Mouse (Mus musculus): ENCODE measurements around the gene Zfp866. TPM values are rescaled to one million over a fixed set of nuclear protein-coding genes. Genes with fewer than 3 reads are reported as not detected.
A peak's percentile ranks its signal among the peaks of the same experiment; 100 is the strongest.

The Zfp866 gene
- polyA plus RNA-seq, 1 experiment, result 3.7 TPM

DNA sequence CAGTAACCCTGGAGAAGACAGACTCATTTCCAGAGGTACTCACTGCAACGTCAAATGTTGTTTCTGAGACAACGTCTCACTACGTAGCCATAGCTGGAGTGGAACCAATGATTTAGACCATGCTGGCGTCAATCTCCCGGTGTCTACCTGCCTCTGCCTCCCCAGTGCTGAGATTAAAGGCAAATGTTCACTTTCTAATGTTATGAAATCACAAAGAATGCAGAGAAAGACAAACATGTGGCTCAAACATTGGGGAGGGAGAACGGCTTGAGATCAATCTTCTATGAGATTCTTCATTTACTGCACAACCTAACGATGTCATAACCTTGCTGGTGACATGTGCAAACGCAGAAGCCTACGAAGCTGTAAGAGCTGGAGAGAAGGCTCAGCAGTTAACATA is 19.8 kb downstream of the Zfp866 start:
- Histone ChIP-seq H3K27me3 (ENCODE audit: control insufficient read depth, insufficient read depth, low read length) (no peaks in the 10 kb centered on the region), H3K36me3 (ENCODE audit: control insufficient read depth, insufficient read depth, low read length) (peaks cover 25% of the 10 kb centered on the region), H3K4me1 (ENCODE audit: control insufficient read depth, insufficient read depth, insufficient read length, low read length) (no peaks in the 10 kb centered on the region), H3K4me3 (ENCODE audit: low read depth, low read length) (no peak overlapping the region), H3K27ac (ENCODE audit: insufficient read depth, low read depth, low read length) (no peak overlapping the region)
- TF ChIP-seq CTCF (IDR thresholded peaks at IDR 0.05; ENCODE audit: extremely low read depth, insufficient read length, insufficient replicate concordance, low read depth, low read length) (no peak), POLR2A (IDR thresholded peaks at IDR 0.05; ENCODE audit: low read depth, low read length) (no peak)
- WGBS, result 77% methylated on average over 9 of the region's 9 CpGs

GRCm38 (mm10) chr8:69761814-69762445 is 29.0 kb downstream of the Zfp866 start:
- 93% methylated on average over 4 of the region's 4 CpGs for WGBS

GRCm38 (mm10) chr8:69758316-69758715 is 32.7 kb downstream of the Zfp866 start:
- no peaks in the 10 kb centered on the region for H3K27me3 ChIP-seq (ENCODE audit: control insufficient read depth, insufficient read depth, low read length)
- WGBS, result 83% methylated on average over 5 of the region's 5 CpGs
- H3K4me1 ChIP-seq (ENCODE audit: control insufficient read depth, insufficient read depth, insufficient read length, low read length), result no peaks in the 10 kb centered on the region
- TF ChIP-seq POLR2A (IDR thresholded peaks at IDR 0.05; ENCODE audit: low read depth, low read length), result no peak
- TF ChIP-seq CTCF (IDR thresholded peaks at IDR 0.05; ENCODE audit: extremely low read depth, insufficient read length, insufficient replicate concordance, low read depth, low read length), result no peak
- peaks cover 21% of the 10 kb centered on the region for H3K36me3 ChIP-seq (ENCODE audit: control insufficient read depth, insufficient read depth, low read length)
- H3K4me3 ChIP-seq (ENCODE audit: low read depth, low read length), result no peak overlapping the region
- H3K27ac ChIP-seq (ENCODE audit: insufficient read depth, low read depth, low read length), result no peak overlapping the region

More at GRCm38 (mm10) chr8:69761814-69762445, 29.0 kb downstream of the Zfp866 start:
- no peaks in the 10 kb centered on the region for H3K4me1 ChIP-seq (ENCODE audit: control insufficient read depth, insufficient read depth, insufficient read length, low read length)
- TF ChIP-seq POLR2A (IDR thresholded peaks at IDR 0.05; ENCODE audit: low read depth, low read length) (no peak), CTCF (IDR thresholded peaks at IDR 0.05; ENCODE audit: extremely low read depth, insufficient read length, insufficient replicate concordance, low read depth, low read length) (no peak)
- H3K4me3 ChIP-seq (ENCODE audit: low read depth, low read length), result no peak overlapping the region
- H3K27ac ChIP-seq (ENCODE audit: insufficient read depth, low read depth, low read length), result no peak overlapping the region
- H3K27me3 ChIP-seq (ENCODE audit: control insufficient read depth, insufficient read depth, low read length), result no peaks in the 10 kb centered on the region
- peaks cover 44% of the 10 kb centered on the region for H3K36me3 ChIP-seq (ENCODE audit: control insufficient read depth, insufficient read depth, low read length)

GRCm38 (mm10) chr8:69752437-69752836 is 38.5 kb downstream of the Zfp866 start:
- Histone ChIP-seq H3K4me3 (ENCODE audit: low read depth, low read length) (no peak overlapping the region), H3K36me3 (ENCODE audit: control insufficient read depth, insufficient read depth, low read length) (peaks cover 8% of the 10 kb centered on the region), H3K27me3 (ENCODE audit: control insufficient read depth, insufficient read depth, low read length) (no peaks in the 10 kb centered on the region), H3K27ac (ENCODE audit: insufficient read depth, low read depth, low read length) (no peak overlapping the region), H3K4me1 (ENCODE audit: control insufficient read depth, insufficient read depth, insufficient read length, low read length) (peaks cover 3% of the 10 kb centered on the region; the same call in 1 of the 2 replicates)
- 88% methylated on average over 2 of the region's 2 CpGs for WGBS
- no peak for TF ChIP-seq CTCF (IDR thresholded peaks at IDR 0.05; ENCODE audit: extremely low read depth, insufficient read length, insufficient replicate concordance, low read depth, low read length)
- no peak for TF ChIP-seq POLR2A (IDR thresholded peaks at IDR 0.05; ENCODE audit: low read depth, low read length)

GRCm38 (mm10) chr8:69749544-69750454 is 41.2 kb downstream of the Zfp866 start, which contains the start of gene Zfp963:
Zfp963 (minus strand) TSS chr8:69749970.
- Histone ChIP-seq H3K27ac (ENCODE audit: insufficient read depth, low read depth, low read length) (peak within 1 kb of the TSS; percentile 98), H3K36me3 (ENCODE audit: control insufficient read depth, insufficient read depth, low read length) (no peaks in the 10 kb centered on the region), H3K4me1 (ENCODE audit: control insufficient read depth, insufficient read depth, insufficient read length, low read length) (peaks cover 3% of the 10 kb centered on the region; the same call in 1 of the 2 replicates), H3K4me3 (ENCODE audit: low read depth, low read length) (peak within 1 kb of the TSS; percentile 85), H3K27me3 (ENCODE audit: control insufficient read depth, insufficient read depth, low read length) (no peaks in the 10 kb centered on the region)
- WGBS, result 3% methylated on average over 48 of the region's 48 CpGs
- TF ChIP-seq CTCF (IDR thresholded peaks at IDR 0.05; ENCODE audit: extremely low read depth, insufficient read length, insufficient replicate concordance, low read depth, low read length) (no peak), POLR2A (IDR thresholded peaks at IDR 0.05; ENCODE audit: low read depth, low read length) (peak; percentile 89)

DNA sequence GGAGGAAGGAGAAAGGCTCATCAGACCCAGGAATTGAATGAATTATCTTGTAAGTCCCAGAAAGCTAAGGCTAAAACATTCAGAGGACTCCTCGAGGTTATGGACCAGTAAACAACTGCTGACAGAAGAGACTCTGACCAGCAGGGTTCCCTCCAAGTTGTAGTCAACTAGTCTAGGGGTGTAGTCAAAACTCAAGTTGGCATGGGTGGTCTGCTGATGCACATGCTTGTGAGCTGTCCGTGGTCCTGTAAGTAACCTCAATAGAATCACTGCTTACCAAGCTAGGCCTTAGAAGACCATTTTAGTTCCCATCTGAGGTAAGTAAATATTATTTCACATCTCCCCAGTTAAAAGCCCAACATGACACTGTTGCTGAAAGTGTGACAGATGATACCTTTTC is 49.7 kb downstream of the Zfp866 start:
- TF ChIP-seq POLR2A (IDR thresholded peaks at IDR 0.05; ENCODE audit: low read depth, low read length), result no peak
- no peak for TF ChIP-seq CTCF (IDR thresholded peaks at IDR 0.05; ENCODE audit: extremely low read depth, insufficient read length, insufficient replicate concordance, low read depth, low read length)
- Histone ChIP-seq H3K4me1 (ENCODE audit: control insufficient read depth, insufficient read depth, insufficient read length, low read length) (peaks cover 9% of the 10 kb centered on the region; the same call in 1 of the 2 replicates), H3K27me3 (ENCODE audit: control insufficient read depth, insufficient read depth, low read length) (no peaks in the 10 kb centered on the region), H3K27ac (ENCODE audit: insufficient read depth, low read depth, low read length) (no peak overlapping the region), H3K4me3 (ENCODE audit: low read depth, low read length) (no peak overlapping the region), H3K36me3 (ENCODE audit: control insufficient read depth, insufficient read depth, low read length) (peaks cover 9% of the 10 kb centered on the region)
- WGBS, result 67% methylated on average over 2 of the region's 2 CpGs

DNA sequence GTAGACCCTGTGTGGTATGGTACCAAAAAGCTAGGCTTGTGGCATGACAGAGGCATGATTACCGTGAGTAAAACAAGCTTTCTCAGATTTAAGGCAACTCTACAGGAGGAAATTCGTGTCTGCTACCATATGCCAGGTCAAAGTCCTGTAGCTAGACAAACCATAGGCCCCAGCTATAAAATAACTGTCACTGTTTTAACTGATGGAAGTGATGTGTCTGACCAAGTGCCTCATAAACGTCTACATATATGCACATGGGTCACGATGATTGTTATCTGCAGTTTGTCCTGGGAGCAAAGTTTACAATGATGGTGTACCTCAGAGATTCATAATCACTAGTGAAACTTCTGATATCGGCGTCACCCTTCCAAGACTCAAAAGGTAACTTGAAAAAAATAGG is 50.2 kb downstream of the Zfp866 start:
- Histone ChIP-seq H3K27ac (ENCODE audit: insufficient read depth, low read depth, low read length) (peak overlapping the region; percentile 1; the same call in 1 of the 2 replicates), H3K27me3 (ENCODE audit: control insufficient read depth, insufficient read depth, low read length) (no peaks in the 10 kb centered on the region), H3K4me3 (ENCODE audit: low read depth, low read length) (no peak overlapping the region), H3K36me3 (ENCODE audit: control insufficient read depth, insufficient read depth, low read length) (peaks cover 9% of the 10 kb centered on the region), H3K4me1 (ENCODE audit: control insufficient read depth, insufficient read depth, insufficient read length, low read length) (peaks cover 9% of the 10 kb centered on the region; the same call in 1 of the 2 replicates)
- WGBS, result 30% methylated on average over 6 of the region's 6 CpGs
- TF ChIP-seq POLR2A (IDR thresholded peaks at IDR 0.05; ENCODE audit: low read depth, low read length) (no peak), CTCF (IDR thresholded peaks at IDR 0.05; ENCODE audit: extremely low read depth, insufficient read length, insufficient replicate concordance, low read depth, low read length) (no peak)
